ENCODE assay signal across 20 mouse cellular contexts in genomic region chrX:42057012-42057411, GRCm38 (mm10). TPM values are rescaled to one million over a fixed set of nuclear protein-coding genes. Genes with fewer than 3 reads are reported as not detected.
A peak's percentile ranks its signal among the peaks of the same experiment; 100 is the strongest.
DNase-seq lines count a peak whose midpoint lies in the region; ATAC-seq lines count a peak whose summit lies in the region.
"Had no signal": no experiment of that assay in that cellular context is flagged by ENCODE, and none has a peak within 500 bp of the region (broad histone marks: within the 10 kb centered on the region; RNA-seq: fewer than 3 reads in every experiment).

No protein-coding gene starts in this region.

- no peaks in the 10 kb centered on the region for H3K9me3 ChIP-seq in heart, embryonic 15.5 days (replicated peaks)
- no peaks in the 10 kb centered on the region for H3K9me3 ChIP-seq in heart, embryonic 10.5 days
- no peaks in the 10 kb centered on the region for H3K9me3 ChIP-seq in kidney, embryonic 16.5 days (ENCODE audit: low read length)
- H3K9me3 ChIP-seq in intestine, embryonic 15.5 days = no peaks in the 10 kb centered on the region
- H3K9me3 ChIP-seq: forebrain, embryonic 13.5 days; midbrain, embryonic 12.5 days had no signal

- ATAC-seq in heart, embryonic 15.5 days (replicated peaks; ENCODE audit: insufficient number of reproducible peaks, insufficient read depth, low FRiP score, low read depth) = no peak
- ATAC-seq in kidney, embryonic 16.5 days (ENCODE audit: low FRiP score, low TSS enrichment) = no peak
- ATAC-seq in intestine, embryonic 15.5 days = no peak
- ATAC-seq: CD4-positive, CD25-positive, alpha-beta regulatory T cell, adult 4 months; forebrain, embryonic 13.5 days; Patski had no signal

- H3K4me2 ChIP-seq in heart, embryonic 15.5 days = no peak overlapping the region
- H3K4me2 ChIP-seq in kidney, embryonic 16.5 days (replicated peaks; ENCODE audit: low read depth, low read length) = no peak overlapping the region
- no peak overlapping the region for H3K4me2 ChIP-seq in intestine, embryonic 15.5 days (replicated peaks)
- H3K4me2 ChIP-seq: forebrain, embryonic 13.5 days; midbrain, embryonic 12.5 days had no signal

- 55% methylated on average over 5 of the region's 5 CpGs for WGBS in heart, embryonic 15.5 days
- 62% methylated on average over 5 of the region's 5 CpGs for WGBS in heart, embryonic 10.5 days
- WGBS in kidney, embryonic 16.5 days = 65% methylated on average over 5 of the region's 5 CpGs
- WGBS in intestine, embryonic 15.5 days = 64% methylated on average over 5 of the region's 5 CpGs

- no peaks in the 10 kb centered on the region for H3K27me3 ChIP-seq in heart, embryonic 15.5 days
- H3K27me3 ChIP-seq in heart, embryonic 10.5 days (ENCODE audit: insufficient read depth, poor library complexity, severe bottlenecking) = no peaks in the 10 kb centered on the region
- H3K27me3 ChIP-seq in kidney, embryonic 16.5 days (ENCODE audit: insufficient read depth, low read length) = no peaks in the 10 kb centered on the region
- H3K27me3 ChIP-seq in intestine, embryonic 15.5 days (replicated peaks) = no peaks in the 10 kb centered on the region
- H3K27me3 ChIP-seq: forebrain, embryonic 13.5 days; midbrain, embryonic 12.5 days; Patski had no signal

- no peaks in the 10 kb centered on the region for H3K36me3 ChIP-seq in heart, embryonic 15.5 days
- no peaks in the 10 kb centered on the region for H3K36me3 ChIP-seq in heart, embryonic 10.5 days
- H3K36me3 ChIP-seq in kidney, embryonic 16.5 days (ENCODE audit: insufficient read depth, low read length) = no peaks in the 10 kb centered on the region
- H3K36me3 ChIP-seq in intestine, embryonic 15.5 days = no peaks in the 10 kb centered on the region
- H3K36me3 ChIP-seq: midbrain, embryonic 12.5 days had no signal

- no peaks in the 10 kb centered on the region for H3K4me1 ChIP-seq in heart, embryonic 15.5 days (replicated peaks)
- no peaks in the 10 kb centered on the region for H3K4me1 ChIP-seq in heart, embryonic 10.5 days
- H3K4me1 ChIP-seq in kidney, embryonic 16.5 days (ENCODE audit: insufficient read depth, low read length) = no peaks in the 10 kb centered on the region
- H3K4me1 ChIP-seq in intestine, embryonic 15.5 days (replicated peaks) = no peaks in the 10 kb centered on the region
- H3K4me1 ChIP-seq: forebrain, embryonic 13.5 days; midbrain, embryonic 12.5 days had no signal

- H3K9ac ChIP-seq in heart, embryonic 15.5 days = no peak overlapping the region
- H3K9ac ChIP-seq in kidney, embryonic 16.5 days (replicated peaks; ENCODE audit: low read length) = no peak overlapping the region
- no peak overlapping the region for H3K9ac ChIP-seq in intestine, embryonic 15.5 days
- H3K9ac ChIP-seq: forebrain, embryonic 13.5 days; midbrain, embryonic 12.5 days had no signal

- peak; percentile 4 for DNase-seq in adrenal gland, adult 2 months
- DNase-seq in adrenal gland, adult 8-10 months = no peak
- no peak for DNase-seq in heart, embryonic 10.5 days (ENCODE audit: low spot score)
- DNase-seq in kidney, postnatal 36 days = peak; percentile 6 to 46
- no peak for DNase-seq in thymus, postnatal 25 days
- DNase-seq: adrenal gland, postnatal 14 days; cerebellum, adult 11-12 months; cerebellum, postnatal 25 days; embryo, embryonic 11 days; layer of hippocampus, adult 9-11 months; left cerebral cortex, postnatal 4 days; liver had no signal

- H3K4me3 ChIP-seq in heart, embryonic 15.5 days = no peak overlapping the region
- no peak overlapping the region for H3K4me3 ChIP-seq in heart, embryonic 10.5 days
- H3K4me3 ChIP-seq in kidney, embryonic 16.5 days (ENCODE audit: low read length) = no peak overlapping the region
- H3K4me3 ChIP-seq in intestine, embryonic 15.5 days (replicated peaks) = no peak overlapping the region
- H3K4me3 ChIP-seq: forebrain, embryonic 13.5 days; left cerebral cortex, adult 2 months; midbrain, embryonic 12.5 days had no signal

- H3K27ac ChIP-seq in heart, embryonic 15.5 days = peak overlapping the region; percentile 9; the same call in 1 of the 2 replicates
- H3K27ac ChIP-seq in heart, embryonic 10.5 days = no peak overlapping the region
- no peak overlapping the region for H3K27ac ChIP-seq in kidney, embryonic 16.5 days (ENCODE audit: low read length)
- H3K27ac ChIP-seq in intestine, embryonic 15.5 days = no peak overlapping the region
- H3K27ac ChIP-seq: forebrain, embryonic 13.5 days; left cerebral cortex, adult 2 months; midbrain, embryonic 12.5 days had no signal

RNA-seq across cellular contexts. Expression of gene Xiap, which starts 2.5 kb away (rescaled TPM):
- 10 to 100 TPM; 36.7 to 52.6 TPM for total RNA-seq in adrenal gland, adult 2 months (2021)
- polyA plus RNA-seq in adrenal gland, adult 2 months (2012; rRNA removed) = 8.1 and 13.4 TPM in 2 replicates
- 10 to 100 TPM; 48.2 to 66.5 (median 55.3) TPM for total RNA-seq in adrenal gland, adult 8-10 months (2022)
- polyA plus RNA-seq in heart, embryonic 15.5 days (2015; fragmentation: Nextera tagmentation; extraction: Ambion mirVana) = 9.4 and 10.3 TPM in 2 replicates
- polyA plus RNA-seq in heart, embryonic 10.5 days (2016; fragmentation: Nextera tagmentation; extraction: Ambion mirVana) = 8.8 and 10.5 TPM in 2 replicates
- polyA plus RNA-seq in kidney, embryonic 16.5 days (2015; fragmentation: Nextera tagmentation; extraction: Ambion mirVana) = 12.0 and 14.7 TPM in 2 replicates
- 12.1 and 13.3 TPM in 2 replicates for polyA plus RNA-seq in intestine, embryonic 15.5 days (2015; fragmentation: Nextera tagmentation; extraction: Ambion mirVana)

Comparison
In these comparisons a context has a peak if more than half of its experiments do, and no peak if none do; other contexts are left out.
1. DNase-seq: peak in adrenal gland, adult 2 months (single experiment) and kidney, postnatal 36 days (2 of 2); none in adrenal gland, adult 8-10 months (single experiment), heart, embryonic 10.5 days (single experiment) and thymus, postnatal 25 days (single experiment).